Mouse (Mus musculus): Measurements from ENCODE around the gene Tmem52b.
A peak's percentile ranks its signal among the peaks of the same experiment; 100 is the strongest.

The Tmem52b gene

DNA sequence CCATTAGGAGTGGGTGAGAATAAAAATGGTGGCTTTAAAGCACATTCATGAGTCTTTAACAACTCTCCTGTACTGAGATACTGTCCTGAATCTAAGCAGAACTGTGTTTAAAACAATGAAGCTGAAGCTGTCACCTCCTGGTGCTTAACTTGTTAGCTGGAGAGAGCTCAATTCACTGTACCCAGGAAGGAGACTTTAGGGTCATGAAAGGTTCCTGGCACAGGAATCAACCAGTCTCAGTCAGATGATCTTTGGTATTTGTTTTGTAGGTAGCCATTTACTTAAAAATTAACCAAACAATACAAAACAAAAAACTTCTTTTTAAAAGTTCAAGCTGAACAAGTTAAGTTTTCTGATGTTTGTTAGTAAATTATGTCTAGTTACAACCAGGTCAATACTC lies 17.9 kb downstream of the Tmem52b start:
- no peak for DNase-seq (ENCODE audit: low read depth, low spot score)

DNA sequence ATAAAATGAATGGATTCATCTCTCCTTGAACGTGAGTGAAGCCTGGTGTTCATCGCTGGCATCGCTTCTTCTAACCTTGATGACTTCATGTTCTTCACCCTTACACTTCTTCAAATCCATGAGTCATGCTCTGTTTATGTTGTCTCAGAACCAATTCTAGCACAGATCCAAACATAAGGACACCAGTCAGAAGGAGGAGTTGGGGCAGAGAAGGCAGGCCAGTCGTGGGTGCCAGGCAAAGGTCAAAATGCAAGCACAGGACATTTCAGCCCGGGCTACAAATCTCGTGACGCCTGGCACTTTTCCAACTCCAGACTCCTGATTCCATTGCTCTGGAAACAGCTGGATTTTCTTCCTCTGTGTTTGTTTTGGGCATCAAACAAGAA lies 20.2 kb downstream of the Tmem52b start:
- no peak for DNase-seq (ENCODE audit: low read depth, low spot score)

DNA sequence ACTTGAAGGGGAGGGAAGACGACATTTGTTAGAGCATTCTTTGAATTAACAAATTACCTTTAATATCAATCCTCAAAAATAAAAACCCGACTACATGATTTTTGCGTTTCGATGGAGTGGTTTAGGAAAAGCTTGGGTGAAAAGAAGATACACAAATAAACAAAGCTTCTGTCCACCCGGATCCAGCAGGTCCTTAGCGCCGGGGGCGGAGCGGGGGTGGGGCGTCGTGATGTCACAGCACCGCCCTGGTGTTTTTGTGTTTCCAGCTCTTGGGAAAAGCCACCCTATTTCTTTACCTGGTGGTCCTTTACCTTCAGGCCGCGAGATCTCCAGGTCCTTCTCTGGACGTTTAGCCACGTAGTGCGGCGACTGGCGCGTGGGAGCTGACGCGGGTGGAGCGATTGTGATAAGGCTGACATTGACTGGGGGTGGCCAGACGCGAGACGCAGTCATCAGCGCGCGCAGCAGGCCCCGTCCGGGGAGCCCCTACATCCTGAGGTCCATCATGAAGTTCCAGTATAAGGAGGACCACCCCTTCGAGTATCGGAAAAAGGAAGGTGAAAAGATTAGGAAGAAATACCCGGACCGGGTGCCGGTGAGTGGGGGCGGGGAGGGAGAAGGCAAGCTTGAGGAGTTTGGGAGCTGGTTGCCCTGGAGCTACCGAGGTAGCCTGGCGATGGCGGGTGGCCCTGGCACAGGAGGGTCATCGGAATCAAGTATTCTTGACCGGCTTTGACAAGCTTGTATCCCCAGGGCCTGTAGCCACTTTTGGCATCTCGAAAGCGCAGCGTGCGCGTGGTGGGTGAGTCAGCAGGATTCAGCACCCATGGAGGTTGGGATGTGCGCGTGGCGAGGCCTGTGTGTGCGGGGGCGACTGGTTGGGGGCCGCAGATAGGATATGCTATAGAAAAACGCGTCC lies 20.8 kb downstream of the Tmem52b start, which contains the start of gene Gabarapl1:
TSS of gene Gabarapl1 (plus strand) at position 219 of the 919 bp plus-strand sequence.
- DNase-seq (ENCODE audit: low read depth, low spot score) = peak; percentile 73

DNA sequence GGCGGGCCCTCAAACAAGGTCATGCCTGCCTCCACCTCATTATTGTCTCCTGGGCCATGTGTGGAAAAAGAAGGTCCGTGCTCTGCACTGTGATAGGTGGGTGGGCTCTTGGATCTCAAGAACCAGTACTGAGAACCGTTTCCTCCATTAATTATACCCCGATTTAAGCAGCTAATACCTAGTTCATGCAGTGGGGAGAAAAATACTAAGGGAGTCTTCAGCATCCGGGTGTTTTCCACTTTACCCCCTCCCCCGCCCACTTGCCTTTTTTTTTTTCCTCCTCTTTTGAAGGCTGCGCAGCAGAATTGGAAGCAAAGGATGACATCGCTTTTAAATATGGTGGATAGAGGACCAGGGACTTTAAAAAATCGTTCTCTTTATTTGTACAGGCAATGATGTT lies 21.7 kb downstream of the Tmem52b start:
- DNase-seq (ENCODE audit: low read depth, low spot score) = peak; percentile 63

DNA sequence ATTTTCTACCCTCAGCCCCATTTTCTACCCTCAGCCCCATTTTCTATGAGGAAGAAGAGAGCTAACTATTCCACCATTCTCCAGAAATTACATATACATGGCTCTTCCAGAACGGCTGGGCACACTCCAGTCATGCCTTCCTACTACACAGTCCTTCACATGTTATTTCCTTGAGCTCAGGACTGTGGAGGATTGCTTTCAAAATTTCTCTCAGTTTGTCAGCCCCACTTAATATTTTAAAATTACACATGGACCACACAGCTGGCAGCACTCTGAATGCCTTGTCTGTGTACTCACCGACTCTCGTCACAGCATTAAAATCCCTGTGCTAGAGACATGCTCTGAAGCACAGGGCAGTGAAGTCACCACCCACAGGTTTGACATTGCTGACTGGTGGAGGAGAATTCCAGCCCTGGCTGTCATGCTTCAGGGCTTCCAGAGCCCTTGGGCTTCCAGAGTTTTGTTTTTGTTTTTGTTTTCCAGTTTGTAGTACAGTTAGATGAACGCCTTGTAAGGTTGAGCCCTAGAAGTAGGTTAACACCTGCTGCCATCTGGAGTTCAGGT lies 22.4 kb downstream of the Tmem52b start:
- DNase-seq (ENCODE audit: low read depth, low spot score) = no peak

DNA sequence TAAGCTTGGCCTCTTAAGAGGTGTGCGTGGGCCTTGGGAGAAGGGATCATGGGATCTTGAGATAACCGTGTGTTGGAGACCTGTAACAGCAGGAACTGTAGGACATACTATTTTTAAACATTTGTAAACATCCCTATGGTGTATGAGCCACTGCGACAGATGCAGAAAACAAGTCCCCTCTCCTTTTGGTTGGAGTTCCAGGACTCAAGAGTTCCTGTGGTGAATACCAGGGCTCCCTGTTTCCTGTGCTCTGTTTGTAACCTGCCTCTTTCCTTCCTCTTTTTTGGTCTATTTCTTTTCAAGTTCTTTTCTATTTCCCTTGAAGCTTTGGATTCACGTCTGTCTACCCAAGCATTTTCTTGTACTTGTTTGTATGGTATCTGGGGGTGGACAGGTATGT lies 23.4 kb downstream of the Tmem52b start:
- DNase-seq (ENCODE audit: low read depth, low spot score) = no peak

DNA sequence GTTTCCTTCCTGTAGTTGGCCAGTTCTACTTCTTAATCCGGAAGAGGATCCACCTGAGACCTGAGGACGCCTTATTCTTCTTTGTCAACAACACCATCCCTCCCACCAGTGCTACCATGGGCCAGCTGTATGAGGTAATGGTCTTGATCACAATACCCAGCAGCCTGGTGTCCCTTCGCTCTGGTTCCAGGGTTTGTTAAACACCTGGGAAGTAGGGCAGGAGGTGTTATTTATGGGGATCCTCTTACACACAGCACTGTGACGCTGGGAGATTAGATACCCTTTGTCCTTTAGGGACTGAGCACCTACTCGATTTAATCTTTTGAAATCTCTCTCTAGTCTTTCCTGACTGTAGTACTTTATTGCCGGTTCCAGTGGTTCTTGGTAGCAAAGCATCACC lies 26.2 kb downstream of the Tmem52b start:
- DNase-seq (ENCODE audit: low read depth, low spot score) = no peak

DNA sequence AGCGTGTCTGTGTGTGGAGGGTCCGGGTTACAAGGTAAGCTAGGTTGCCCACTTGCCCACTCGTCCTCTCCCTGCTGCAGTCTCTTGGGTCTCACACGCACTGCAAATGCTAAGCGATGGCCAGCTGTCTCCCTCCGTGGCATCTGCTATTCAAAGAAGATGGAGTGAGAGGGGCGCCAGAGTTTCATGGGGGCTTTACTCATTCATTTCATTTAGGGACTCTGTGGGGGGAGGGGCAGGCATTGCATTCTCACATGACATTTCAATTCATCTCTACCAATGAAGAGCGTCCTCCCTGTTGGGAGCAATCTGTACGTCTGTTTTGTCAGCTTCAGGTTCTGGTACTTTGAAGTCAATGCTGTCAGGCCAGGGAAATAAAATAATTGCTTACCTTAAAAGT lies 29.6 kb downstream of the Tmem52b start:
- no peak for DNase-seq (ENCODE audit: low read depth, low spot score)

DNA sequence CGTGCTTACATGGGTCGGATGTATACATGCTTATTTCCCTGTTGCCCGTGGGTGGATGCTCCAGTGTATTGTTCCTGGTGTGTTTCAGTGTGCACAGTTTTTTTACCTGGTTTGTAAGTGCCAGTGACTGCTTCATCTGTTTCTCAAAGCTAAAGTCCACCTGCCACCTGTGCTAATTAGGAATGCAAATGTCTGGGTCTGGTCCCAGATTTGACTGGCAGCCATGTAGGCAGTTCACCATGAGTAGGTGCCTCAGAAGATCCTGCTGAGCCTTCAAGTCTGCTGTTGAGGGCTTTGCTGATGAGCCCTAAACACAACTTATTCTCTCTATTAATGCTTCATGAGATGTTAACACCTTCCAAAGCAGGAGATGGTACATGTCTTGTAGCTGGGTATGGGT lies 30.2 kb downstream of the Tmem52b start:
- no peak for DNase-seq (ENCODE audit: low read depth, low spot score)

DNA sequence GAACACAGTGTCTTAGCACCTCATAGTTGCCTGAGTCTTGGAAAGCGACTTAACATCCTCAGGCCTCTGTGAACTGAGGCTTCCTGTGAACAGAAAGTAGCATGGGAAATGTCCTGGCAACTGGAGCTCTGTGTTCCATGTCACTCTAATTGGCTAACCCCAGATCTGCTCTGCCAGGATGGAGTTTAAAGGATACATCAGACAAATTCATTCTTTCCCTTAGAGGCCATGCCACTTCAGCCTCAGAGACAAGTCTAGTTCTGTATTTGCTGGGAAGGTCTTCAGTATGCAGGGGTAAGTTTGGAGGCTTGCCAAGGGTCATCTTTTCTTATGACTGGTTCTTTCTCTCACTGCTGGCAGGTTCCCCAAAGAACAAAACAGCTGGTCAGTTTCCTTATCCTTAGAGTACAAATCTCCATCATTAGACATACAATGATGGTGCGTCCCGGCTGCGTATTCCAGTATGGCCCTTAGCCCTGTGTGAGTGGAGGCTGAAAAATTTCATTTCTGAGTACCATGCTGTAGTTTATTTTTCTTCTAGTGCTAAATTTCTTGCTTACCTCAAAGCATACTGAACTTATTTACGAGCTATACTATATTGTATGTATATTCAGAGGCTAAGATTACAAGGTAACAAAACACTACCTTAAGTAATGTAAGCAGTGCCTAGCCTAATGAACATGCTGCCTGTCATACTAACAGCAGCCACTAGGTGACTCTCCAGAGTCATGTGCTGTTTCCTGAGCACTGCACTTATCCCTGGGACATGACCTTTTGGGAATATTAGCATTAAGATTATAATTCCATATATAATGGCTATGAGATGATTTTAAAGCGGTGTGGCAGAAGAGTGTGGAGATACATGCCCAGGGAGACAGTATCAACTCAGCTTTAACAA lies 31.6 kb downstream of the Tmem52b start:
- no peak for DNase-seq (ENCODE audit: low read depth, low spot score)

DNA sequence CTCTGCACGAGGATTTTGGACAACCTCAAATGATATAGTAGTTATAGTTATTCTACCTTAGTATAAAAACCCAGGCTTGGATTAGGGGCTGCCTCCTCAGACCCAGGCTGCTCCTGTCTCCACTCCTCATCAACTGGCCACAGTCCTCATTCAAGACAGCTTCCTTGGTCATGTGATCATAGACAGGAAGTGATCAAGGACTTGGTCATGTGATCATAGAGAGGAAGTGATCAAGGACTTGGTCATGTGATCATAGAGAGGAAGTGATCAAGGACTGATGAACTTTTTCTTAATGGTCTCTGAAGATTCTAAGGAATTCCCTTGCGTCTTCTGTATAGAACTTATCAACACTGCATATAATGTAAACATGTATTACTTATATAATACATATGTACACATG lies 34.9 kb downstream of the Tmem52b start:
- no peak for DNase-seq (ENCODE audit: low read depth, low spot score)

DNA sequence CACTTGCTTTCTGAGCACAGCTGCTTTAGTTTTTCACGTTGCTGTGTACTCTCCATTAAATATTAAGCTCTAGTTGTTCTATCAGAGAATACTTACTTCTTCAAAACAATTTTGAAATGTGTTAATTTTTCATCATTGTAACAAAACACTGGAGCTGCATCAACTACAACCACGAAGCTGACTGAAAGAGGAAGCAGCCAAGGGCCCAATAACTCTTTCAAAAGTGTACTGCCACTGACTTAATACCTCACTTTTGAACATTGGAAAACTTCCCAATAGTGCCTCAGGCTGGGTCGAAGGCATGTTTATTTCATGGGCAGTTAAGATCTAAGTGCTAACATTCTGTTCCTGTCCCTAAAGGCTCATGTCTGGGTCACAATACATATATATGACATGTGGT lies 35.7 kb downstream of the Tmem52b start:
- DNase-seq (ENCODE audit: low read depth, low spot score) = no peak

DNA sequence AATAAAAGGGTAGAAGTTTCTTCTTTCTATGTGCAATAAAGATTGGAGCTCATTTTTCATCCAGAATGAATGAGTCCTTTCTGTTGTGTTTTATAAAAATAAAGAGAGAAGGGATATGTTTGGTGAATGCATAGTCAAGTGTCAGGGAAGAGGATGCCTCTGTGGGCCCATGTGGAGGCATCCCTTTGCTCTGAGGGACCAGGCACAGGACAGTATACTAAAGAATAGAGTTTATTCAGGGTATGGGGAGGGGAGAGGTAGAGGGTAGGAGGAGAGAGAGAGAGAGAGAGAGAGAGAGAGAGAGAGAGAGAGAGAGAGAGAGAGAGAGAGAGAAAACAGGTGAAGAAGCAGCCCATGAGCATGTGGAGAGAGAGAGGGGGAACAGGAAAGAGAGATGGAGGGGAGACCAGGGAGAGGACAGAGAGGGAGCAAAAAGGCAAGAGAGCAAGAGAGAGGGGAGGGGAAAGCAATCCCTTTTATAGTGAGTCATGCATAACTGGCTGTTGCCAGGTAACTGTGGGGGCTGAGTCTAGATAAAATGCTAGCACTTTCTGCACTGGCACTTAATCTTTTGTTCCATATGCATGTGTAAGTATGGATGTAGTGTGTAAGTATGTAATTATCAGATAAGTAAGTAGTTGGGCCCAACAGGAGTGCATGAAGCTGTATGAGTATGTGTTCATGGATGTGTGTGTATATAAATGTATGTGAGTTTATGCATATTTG lies 45.1 kb downstream of the Tmem52b start:
- DNase-seq (ENCODE audit: low read depth, low spot score) = no peak

DNA sequence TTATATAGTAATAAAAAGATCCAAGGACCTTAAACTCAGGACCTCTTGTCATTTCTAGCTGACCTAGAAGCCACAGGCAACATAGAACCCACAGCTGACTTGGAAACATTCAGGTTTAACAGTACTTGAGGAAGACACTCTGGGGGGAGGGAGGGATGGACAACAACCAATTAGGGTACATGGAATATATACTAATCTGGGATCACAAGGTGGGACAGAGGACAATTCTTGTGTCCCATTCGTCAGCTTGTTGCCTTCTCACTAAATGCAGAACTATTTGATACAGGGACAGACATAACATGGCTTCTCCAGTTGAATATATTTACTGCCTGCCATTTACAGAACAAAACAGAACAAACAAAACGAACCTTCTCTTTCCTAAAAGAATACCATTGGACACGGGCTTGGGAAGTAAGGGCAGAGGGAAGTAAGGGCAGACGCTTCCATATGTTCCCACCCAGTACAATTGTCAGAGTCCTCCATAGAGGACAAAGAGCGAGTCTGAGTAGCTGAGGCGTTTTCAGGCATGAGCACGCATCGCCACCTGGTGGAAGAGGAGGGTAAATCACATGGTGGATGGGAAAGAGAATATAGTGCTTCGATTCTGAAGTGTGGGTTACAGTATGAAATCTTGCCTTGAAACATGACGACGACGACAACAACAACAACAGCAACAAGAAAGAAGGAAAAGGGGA lies 46.7 kb downstream of the Tmem52b start:
- no peak for DNase-seq (ENCODE audit: low read depth, low spot score)

DNA sequence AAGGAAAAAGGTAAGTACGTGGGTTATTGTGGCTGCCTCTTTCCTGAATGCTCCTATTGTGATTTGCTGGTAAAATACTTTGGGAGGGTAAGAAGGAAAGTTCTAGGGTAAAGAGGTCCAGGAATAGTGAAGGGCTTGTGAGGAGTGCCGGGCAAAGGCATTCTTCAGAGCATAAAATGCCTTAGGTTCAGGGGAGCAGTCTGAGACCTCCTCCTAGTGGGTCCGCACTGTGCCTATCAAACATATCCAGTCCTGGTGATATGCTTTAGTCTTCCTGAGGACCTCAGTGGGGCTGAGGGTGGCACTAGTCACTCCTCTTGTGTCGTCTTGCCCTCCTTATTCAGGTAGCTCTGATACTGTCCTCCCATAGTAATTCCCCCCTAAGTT lies 47.3 kb downstream of the Tmem52b start:
- no peak for DNase-seq (ENCODE audit: low read depth, low spot score)

DNA sequence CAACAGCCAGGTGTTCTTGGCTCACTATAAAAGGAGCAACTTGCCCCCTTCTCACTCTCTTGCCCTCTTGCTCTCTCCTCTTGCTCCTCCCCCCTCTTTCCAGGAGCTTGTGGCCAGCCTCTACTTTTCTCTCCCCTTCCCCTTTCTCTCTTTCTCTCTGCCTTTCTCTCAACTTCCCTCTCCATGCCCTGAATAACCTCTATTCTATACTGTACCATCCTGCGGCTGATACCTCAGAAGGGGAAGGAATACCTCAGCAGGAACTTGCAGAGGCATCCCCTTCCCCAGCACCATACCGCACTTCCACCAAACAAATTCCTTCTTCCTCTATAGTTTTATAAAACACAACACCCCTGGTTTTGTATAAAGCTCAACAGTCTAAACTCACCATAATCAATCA lies 52.9 kb downstream of the Tmem52b start:
- DNase-seq (ENCODE audit: low read depth, low spot score) = no peak
